Mouse (Mus musculus) spleen, postnatal 4 days (tissue): Measurements from ENCODE around the gene Arhgap23.

Experiments
- DNase-seq, 2 experiments: peaks; one replicate each; pipeline ENCODE4 v3.0.0; 2022; ENCODE audit warnings: low spot score in 2 of 2

Gene Arhgap23

GRCm38 (mm10) chr11:97463166-97463565, 47.8 kb downstream of the Arhgap23 start:
- peak in 1 of 2 experiments; percentile 61 for DNase-seq

DNA sequence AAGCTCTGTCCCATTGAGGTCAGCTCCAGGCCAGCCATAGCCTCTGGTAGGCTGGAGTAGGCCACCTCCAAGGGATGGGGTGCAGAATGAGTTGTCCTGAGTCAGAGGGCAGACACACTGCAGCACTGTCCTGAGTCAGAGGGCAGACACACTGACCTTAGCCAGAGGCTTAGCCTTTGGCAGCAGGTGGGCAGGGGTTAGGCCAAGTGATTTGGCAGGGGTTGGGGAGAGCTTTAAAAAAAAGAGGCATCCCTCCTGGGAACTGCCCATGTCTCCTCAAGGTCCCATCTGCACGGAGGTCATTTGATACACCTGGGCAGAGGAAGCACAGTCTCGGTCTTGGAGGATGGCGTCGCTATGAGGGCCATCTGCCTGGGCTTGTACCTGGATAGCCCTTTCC, 48.7 kb downstream of the Arhgap23 start:
- no peak for DNase-seq

DNA sequence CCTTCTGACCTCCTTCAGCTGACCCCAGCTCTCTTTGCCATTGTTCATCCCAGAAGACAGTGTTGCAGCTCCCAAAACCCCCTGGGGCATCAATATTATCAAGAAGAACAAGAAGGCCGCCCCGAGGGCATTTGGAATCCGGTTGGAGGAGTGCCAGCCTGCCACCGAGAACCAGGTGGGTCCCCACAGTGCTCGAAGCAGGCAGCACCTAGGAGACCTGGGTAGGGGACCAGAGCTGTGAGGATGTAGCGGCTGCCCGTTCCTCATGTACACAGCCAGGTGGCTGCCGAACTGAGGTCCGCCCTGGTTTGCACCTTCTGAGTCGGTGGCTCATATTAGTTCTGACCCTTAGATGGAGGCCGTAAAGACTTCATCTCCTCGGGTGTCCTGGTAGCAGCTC, 50.6 kb downstream of the Arhgap23 start:
- no peak for DNase-seq

DNA sequence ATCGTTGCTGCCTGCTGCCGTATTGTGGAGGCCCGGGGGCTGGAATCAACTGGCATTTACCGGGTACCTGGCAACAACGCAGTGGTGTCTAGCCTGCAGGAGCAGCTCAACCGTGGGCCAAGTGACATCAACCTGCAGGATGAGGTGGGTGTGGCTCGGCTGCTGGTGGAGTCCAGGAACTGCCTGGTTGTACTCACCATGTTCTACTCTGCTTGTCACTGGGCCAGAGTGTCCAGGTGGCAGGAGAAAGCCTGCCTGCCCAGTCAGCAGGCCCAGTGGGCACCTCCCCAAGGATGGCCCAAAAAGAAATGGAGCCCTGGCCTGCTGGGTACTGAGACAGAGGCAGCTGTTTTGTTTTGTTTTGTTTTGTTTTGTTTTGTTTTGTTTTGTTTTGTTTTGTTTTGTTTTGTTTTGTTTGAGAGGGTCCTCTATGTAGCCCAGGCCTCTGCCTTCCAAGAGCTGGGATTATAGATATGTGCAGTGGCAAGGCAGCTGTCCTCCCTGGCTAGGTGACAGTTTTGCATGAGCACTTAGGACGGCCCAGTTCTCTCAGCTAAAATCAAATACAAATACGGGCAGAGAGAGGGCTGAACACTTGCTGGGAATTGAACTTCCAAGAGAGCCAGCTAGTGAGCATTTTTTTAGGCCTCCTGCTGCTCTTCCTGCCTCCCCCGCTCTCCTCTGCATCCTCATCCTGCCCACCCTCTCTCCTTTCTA, 51.3 kb downstream of the Arhgap23 start:
- peak in 1 of 2 experiments; percentile 59 for DNase-seq

DNA sequence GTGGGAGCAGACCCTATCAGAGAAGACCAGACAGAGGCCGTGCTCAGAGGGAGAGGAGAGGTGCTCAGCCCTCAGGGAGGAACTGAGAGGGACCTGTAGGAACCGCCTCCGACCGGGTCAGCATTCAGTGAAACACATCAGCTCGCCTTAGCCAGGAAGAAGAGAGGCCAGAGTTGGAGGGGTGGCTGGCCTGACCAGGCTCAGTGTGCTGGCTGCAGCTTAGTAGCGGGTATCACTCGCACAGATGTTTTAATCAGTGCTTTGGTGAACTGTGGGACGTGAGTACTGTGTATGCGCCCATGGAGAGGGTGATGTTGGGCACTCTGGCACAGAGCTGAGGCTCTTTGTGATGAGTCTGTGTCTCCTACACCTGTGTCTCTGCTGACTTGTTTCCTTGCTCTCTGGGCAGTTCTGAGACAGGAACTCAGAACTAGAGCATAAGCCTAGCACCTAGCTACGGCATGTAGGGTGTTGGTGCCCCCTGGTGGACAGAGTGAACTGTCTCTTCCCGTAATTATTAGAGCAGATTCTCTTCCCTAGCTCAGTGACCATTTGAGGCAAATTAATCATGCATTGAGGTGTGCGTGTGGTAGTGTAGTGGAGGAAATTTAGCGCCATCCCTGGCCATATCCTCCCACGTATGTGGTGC, 53.4 kb downstream of the Arhgap23 start:
- peak; percentile 84 to 95 for DNase-seq

DNA sequence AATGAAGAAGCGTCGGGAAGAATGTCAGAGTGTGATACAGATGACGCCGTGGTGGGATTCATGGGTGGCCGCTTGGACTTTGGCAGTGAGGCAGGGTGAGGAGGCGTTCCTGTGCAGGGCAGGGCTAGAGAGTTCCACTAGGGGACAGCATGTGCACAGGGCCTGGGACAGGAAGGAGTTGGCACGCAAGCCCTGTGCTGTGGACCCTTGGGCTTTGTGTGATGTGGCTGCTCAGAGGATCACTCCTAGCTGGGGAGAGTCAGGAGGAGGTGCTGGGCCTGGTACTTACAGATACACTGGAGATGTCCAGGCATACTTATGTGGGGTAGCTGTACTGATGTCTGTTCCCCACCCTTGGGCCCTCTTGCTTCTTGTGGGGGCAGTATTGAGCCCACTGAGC, 54.5 kb downstream of the Arhgap23 start:
- peak in 1 of 2 experiments; percentile 61 for DNase-seq

DNA sequence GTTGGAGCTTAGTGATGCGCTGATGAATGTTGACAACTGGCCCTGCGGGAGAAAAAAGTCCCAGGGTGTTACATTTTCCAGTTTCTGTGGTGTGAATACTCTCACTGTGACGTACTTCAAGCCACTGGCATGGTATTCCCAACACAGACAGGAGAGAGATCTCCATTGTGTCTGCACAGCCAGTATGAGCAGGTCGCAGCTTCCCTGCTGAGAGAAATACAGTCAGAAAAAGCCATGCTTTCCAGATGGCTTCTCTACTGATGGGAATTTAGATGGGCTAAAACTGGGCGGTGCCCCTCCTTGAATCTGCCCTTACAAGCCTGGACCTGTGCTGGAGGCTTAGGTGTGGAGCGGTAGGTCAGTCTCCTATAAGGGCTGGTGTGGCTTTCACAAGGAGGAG, 55.9 kb downstream of the Arhgap23 start:
- DNase-seq, result no peak

- peak; percentile 66 to 86 for DNase-seq
These were observed 61.2 kb downstream of the Arhgap23 start for GRCm38 (mm10) chr11:97476334-97477095.

GRCm38 (mm10) chr11:97477431-97477830, 62.1 kb downstream of the Arhgap23 start:
- no peak for DNase-seq

GRCm38 (mm10) chr11:97478345-97478744, 63.0 kb downstream of the Arhgap23 start:
- DNase-seq, result no peak

- DNase-seq, result no peak
These were observed 63.8 kb downstream of the Arhgap23 start for GRCm38 (mm10) chr11:97479085-97479484.

- DNase-seq, result no peak
These were observed 64.5 kb downstream of the Arhgap23 start for GRCm38 (mm10) chr11:97479824-97480223.

DNA sequence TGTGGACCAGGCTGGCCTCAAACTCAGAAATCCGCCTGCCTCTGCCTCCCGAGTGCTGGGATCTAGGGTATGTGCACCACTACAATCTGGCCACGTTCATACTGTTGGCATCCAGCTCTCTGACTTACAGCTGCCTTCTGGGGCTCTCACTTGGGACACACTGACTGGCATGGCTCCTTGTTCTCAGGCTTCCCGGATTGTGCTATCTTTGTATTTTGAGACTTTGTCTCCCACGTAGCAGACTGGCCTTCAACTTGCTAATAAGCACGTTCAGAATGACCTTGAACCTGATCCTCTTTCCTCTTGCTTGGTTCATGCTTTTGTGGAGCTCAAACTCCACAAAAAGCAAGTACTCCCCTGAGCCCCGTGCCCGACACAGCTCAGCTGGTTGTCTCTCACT, 70.3 kb downstream of the Arhgap23 start:
- no peak for DNase-seq

- DNase-seq, result no peak
These were observed 72.3 kb downstream of the Arhgap23 start for GRCm38 (mm10) chr11:97487656-97488055.

DNA sequence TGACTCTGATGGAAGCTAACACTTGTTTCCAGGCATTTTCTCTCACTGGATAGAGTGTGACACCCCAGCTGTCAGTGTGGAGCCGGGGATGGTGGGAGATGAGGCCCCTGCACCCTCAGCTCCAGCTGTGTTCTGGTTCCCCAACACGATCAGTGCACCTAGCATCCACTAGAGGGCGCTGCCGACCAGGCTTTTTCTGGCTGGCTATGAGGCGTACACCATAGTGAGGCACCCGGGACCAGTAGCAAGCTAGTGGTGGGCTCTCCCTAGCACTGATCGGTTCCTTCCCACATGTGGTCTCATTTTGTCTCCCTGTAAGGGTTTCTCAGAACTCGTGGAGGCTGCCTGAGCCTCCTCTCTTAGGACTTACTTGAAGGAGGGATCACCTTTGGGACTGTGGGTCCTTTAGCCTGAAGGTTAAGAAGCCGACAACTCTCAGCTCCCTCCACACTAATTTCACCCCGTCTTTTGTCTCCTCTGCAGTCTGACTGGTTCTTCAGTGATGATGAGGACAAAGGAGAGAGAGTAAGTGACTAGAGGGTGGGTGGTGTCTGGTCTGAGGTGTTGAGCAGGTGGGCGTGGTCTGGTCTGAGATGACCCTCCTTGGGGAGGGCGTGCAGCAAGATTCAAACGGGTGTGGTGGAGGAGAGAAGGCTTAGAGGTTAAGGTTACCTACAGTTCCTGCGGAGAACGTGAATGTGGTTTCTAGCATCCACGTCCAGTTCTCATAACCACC, 74.4 kb downstream of the Arhgap23 start:
- peak; percentile 74 to 92 for DNase-seq

DNA sequence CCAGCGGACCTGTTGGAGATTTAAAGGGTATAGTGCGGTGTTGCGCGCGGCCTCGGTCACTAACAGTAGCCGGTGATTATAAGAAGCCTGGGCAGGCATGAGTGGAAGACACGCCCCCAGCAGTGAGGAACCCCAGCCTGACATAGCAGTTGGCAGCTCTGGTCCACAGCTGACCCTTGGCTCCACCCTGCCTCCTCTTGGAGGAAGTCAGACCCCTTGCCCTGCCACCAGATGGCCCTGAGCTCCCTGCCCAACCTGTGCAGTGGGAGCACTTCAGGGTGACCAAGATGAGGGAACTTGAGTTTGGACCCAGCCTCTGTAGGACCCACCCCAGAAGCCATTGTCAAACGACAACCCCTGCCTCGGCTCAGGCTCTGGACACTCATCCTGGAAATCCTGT, 76.3 kb downstream of the Arhgap23 start:
- DNase-seq, result no peak

DNA sequence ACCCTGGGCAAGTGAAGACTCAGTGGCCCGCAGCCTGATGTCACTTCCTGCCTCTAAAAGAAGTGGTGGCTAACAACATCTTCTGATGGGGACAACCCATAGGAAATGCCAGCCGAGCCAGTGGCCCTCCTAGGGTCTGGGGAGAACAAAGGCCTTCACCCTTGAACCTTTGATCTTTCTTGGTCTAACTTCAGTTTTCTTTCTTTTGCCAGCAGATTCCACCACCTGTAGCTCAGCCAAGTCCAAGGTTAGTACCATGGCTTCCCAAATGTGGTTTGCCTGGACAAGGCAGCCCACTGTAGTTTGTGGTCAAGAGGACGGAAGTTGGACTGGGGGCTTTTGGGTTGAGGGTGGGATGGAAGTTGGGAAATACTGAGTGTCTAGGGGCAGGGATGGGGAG, 77.5 kb downstream of the Arhgap23 start:
- DNase-seq, result no peak

DNA sequence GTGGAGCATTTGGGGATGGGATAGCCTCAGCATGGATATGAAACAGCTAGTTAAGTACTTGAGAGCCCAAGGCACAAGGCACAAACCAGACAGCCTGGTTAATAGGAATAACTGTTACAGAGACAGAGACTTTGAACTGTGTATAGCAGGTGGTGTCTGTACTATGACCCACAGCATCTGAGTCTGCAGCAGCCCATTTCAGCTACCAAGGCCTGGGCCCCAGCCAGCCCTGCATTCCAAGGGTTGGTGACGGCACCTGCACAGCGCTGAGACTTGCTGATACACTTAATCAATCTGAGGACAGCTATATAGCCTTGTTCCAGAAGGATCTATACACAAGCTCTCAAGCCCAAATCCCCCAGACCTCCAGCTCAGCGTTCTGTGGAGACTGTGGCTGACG, 82.2 kb downstream of the Arhgap23 start:
- no peak for DNase-seq

DNA sequence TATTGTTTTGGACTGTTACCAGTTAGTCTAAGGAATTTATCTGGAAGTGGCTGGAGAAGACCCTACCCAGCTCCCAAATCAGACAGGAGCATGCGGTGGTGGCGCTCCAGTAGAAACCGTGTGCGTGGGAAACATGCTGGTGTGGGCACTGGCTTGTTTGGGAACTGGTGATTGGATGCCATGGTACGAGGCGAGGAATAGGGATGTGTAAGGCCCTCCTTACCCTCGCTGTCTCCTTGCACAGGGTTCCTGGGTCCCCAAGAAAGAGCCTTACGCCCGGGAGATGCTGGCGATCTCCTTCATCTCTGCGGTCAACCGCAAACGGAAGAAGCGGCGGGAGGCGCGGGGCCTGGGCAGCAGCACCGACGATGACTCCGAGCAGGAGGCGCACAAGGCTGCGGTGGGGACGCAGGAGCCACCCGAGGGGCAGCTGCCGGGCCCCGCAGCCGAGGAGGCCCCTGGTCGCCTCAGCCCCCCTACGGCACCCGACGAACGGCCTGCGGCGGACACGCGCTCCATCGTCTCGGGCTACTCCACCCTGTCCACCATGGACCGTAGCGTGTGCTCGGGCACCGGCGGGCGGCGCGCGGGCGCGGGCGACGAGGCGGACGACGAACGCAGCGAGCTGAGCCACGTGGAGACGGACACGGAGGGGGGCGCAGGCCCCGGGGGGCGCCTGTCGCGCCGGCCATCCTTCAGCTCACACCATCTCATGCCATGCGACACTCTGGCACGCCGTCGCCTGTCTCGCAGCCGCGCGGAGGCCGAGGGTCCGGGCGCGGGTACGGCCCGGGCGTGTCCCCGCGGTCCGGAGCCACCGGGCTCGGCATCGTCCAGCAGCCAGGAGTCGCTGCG, 84.8 kb downstream of the Arhgap23 start, which contains the start of gene 4933428G20Rik:
4933428G20Rik (minus strand) TSS at position 476 of the 855 bp plus-strand sequence.
- no peak for DNase-seq

DNA sequence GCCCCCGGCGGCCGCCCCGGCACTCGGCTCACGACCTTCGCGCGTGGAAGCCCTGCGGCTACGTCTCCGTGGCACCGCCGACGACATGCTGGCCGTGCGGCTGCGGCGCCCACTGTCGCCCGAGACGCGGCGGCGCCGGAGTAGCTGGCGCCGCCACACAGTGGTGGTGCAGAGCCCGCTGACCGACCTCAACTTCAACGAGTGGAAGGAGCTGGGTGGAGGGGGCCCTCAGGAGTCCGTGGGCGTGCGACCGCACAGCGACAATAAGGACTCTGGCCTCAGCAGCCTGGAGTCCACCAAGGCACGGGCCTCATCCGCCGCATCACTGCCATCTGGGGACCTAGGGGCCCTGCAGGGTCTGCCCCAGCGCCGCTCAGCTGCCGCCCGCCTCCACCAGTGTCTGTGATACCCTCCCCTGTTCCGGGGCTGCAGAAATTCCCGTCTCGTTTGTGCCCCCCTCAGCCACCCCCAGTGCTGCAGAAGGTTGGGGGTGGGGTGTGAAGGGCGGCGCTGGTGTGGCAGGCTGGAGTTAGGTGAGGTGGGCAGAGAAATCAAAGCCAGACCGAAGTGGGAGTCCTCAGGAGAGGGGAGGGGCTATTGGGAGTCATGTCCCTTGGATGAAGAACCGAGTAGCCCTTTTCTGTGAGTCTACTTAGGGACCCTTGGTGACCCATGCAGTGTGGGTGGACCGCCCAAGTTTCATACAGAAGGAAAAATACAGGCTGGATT, 85.6 kb downstream of the Arhgap23 start:
- DNase-seq, result no peak
